Mouse (Mus musculus): ENCODE measurements around the gene Prelid3b.

Prelid3b gene

GRCm38 (mm10) chr2:174463370-174463769 is 9.5 kb downstream of the Prelid3b start:
- no peak for DNase-seq (ENCODE audit: low read depth, low spot score)

- DNase-seq (ENCODE audit: low read depth, low spot score) = no peak
Observed at GRCm38 (mm10) chr2:174459365-174459764, 13.5 kb downstream of the Prelid3b start.

- no peak for DNase-seq (ENCODE audit: low read depth, low spot score)
Observed at GRCm38 (mm10) chr2:174453681-174454080, 19.2 kb downstream of the Prelid3b start.

GRCm38 (mm10) chr2:174450353-174450752 is 22.5 kb downstream of the Prelid3b start, which contains the start of gene Tubb1:
TSS of gene Tubb1 (plus strand) at chr2:174450695.
- no peak for DNase-seq (ENCODE audit: low read depth, low spot score)

GRCm38 (mm10) chr2:174448405-174448804 is 24.5 kb downstream of the Prelid3b start:
- DNase-seq (ENCODE audit: low read depth, low spot score) = no peak

- DNase-seq (ENCODE audit: low read depth, low spot score) = no peak
Observed at GRCm38 (mm10) chr2:174446905-174447304, 26.0 kb downstream of the Prelid3b start.

GRCm38 (mm10) chr2:174446492-174446891 is 26.4 kb downstream of the Prelid3b start:
- DNase-seq (ENCODE audit: low read depth, low spot score) = no peak

- DNase-seq (ENCODE audit: low read depth, low spot score) = no peak
Observed at GRCm38 (mm10) chr2:174445018-174445417, 27.9 kb downstream of the Prelid3b start.

- no peak for DNase-seq (ENCODE audit: low read depth, low spot score)
Observed at GRCm38 (mm10) chr2:174444359-174444758, 28.5 kb downstream of the Prelid3b start.

- no peak for DNase-seq (ENCODE audit: low read depth, low spot score)
Observed at GRCm38 (mm10) chr2:174443046-174443445, 29.8 kb downstream of the Prelid3b start.

- DNase-seq (ENCODE audit: low read depth, low spot score) = peak; percentile 41
Observed at GRCm38 (mm10) chr2:174442460-174442859, 30.4 kb downstream of the Prelid3b start.

- DNase-seq (ENCODE audit: low read depth, low spot score) = no peak
Observed at GRCm38 (mm10) chr2:174441898-174442297, 31.0 kb downstream of the Prelid3b start.

GRCm38 (mm10) chr2:174439961-174440360 is 32.9 kb downstream of the Prelid3b start:
- DNase-seq (ENCODE audit: low read depth, low spot score) = no peak

- DNase-seq (ENCODE audit: low read depth, low spot score) = no peak
Observed at GRCm38 (mm10) chr2:174439450-174439838, 33.4 kb downstream of the Prelid3b start.

GRCm38 (mm10) chr2:174438737-174439449 is 34.0 kb downstream of the Prelid3b start, which contains the start of gene Ctsz:
TSS of gene Ctsz (minus strand) at chr2:174439039.
- peak; percentile 72 for DNase-seq (ENCODE audit: low read depth, low spot score)

- DNase-seq (ENCODE audit: low read depth, low spot score) = no peak
Observed at GRCm38 (mm10) chr2:174438181-174438580, 34.7 kb downstream of the Prelid3b start.

- peak; percentile 17 for DNase-seq (ENCODE audit: low read depth, low spot score)
Observed at GRCm38 (mm10) chr2:174437697-174437982, 35.2 kb downstream of the Prelid3b start.

- DNase-seq (ENCODE audit: low read depth, low spot score) = no peak
Observed at GRCm38 (mm10) chr2:174436916-174437696, 35.8 kb downstream of the Prelid3b start.

GRCm38 (mm10) chr2:174436076-174436701 is 36.7 kb downstream of the Prelid3b start:
- DNase-seq (ENCODE audit: low read depth, low spot score) = no peak

- DNase-seq (ENCODE audit: low read depth, low spot score) = no peak
Observed at GRCm38 (mm10) chr2:174434943-174435342, 37.9 kb downstream of the Prelid3b start.

GRCm38 (mm10) chr2:174428996-174429591 is 43.8 kb downstream of the Prelid3b start:
- no peak for DNase-seq (ENCODE audit: low read depth, low spot score)

All from CD4-positive helper T cell, adult 2 months (primary cell).